Mouse (Mus musculus): Measurements from ENCODE around the gene Hist4h4.

DNA sequence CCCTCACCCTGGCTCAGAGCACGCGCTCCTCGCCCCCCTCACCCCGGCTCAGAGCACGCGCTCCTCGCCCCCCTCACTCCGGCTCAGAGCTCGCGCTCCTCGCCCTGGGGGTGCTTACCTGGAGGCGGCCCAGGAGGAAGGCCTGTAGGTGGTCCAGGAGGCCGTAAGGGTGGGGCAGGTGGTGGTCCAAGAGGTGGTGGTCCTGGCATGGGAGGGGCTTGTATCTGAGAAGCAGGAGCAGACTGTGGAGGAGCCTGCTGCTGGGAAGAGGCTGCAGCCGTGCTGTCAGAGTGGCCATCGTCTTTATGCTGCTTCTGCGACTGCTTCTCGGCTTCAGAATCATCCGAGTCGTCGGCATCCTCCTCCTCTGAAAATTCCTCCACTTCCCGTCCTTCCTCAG lies 12.6 kb upstream of the Hist4h4 start:
- no peak for TF ChIP-seq POLR2A (IDR thresholded peaks at IDR 0.05; ENCODE audit: borderline replicate concordance, insufficient read depth, low read length)
- no peak for TF ChIP-seq CTCF (IDR thresholded peaks at IDR 0.05; ENCODE audit: borderline replicate concordance, insufficient read depth, low read depth, low read length)

Data from cerebellum, adult 2 months (tissue).